ENCODE assay signal across 9 mouse cellular contexts in the genomic region with DNA sequence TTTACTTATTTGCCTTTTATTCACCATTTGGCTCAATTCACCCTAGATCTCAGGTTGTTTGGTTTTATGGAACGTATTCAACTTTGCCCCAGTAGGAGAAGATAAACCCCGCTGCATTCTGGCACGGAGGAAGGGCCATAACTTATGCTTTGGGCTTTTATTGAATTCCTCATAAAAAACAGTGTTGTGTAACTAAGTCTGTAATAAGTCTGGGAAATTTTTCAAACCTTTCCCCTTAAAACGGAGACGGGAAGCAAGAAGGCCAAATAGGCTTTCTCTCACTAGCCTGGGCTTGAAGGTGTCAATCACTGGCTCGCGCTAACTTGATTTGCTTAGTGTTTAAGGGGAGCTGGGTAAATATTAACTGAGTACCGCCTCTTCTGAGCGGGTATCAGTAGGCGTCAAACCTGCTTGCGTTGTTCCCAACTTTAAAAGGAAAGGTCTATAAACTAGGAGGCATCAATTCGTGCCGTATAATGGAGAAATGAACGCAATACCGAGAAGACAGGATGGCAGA. TPM values are rescaled to one million over a fixed set of nuclear protein-coding genes. Genes with fewer than 3 reads are reported as not detected.
DNase-seq lines count a peak whose midpoint lies in the region; ATAC-seq and TF ChIP-seq lines count a peak whose summit lies in the region.
"Had no signal": no experiment of that assay in that cellular context is flagged by ENCODE, and none has a peak within 500 bp of the region (broad histone marks: within the 10 kb centered on the region; RNA-seq: fewer than 3 reads in every experiment).

No protein-coding gene starts in this region.

- H3K27me3 ChIP-seq in kidney, postnatal 0 days (ENCODE audit: insufficient read depth, low read length), result no peaks in the 10 kb centered on the region
- H3K27me3 ChIP-seq in small intestine, adult 2 months (ENCODE audit: control insufficient read depth, insufficient read depth, low read length), result no peaks in the 10 kb centered on the region

- TF ChIP-seq CTCF in gastrocnemius, adult 2 months (IDR thresholded peaks at IDR 0.05), result no peak
- TF ChIP-seq CTCF in kidney, postnatal 0 days (IDR thresholded peaks at IDR 0.05; ENCODE audit: low read depth), result no peak
- no peak for TF ChIP-seq CTCF in small intestine, adult 2 months (IDR thresholded peaks at IDR 0.05; ENCODE audit: extremely low read depth, insufficient read length, insufficient replicate concordance, low read depth, low read length)

- peak overlapping the region; percentile 37; the same call in 1 of the 2 replicates for H3K9ac ChIP-seq in kidney, postnatal 0 days (ENCODE audit: low read depth, low read length)

- TF ChIP-seq POLR2A in small intestine, adult 2 months (IDR thresholded peaks at IDR 0.05; ENCODE audit: low read depth, low read length), result no peak

- intact Hi-C loops in gastrocnemius, adult 2 months (cut with DNase I), result loop anchor here (2.0 to 10.0 kb wide), 3 partner anchors 134 to 419 kb away; no protein-coding TSS in a partner anchor

- ATAC-seq in kidney, postnatal 0 days (replicated peaks; ENCODE audit: low FRiP score, low read depth), result no peak; the same call in 1 of the 2 replicates

- H3K27ac ChIP-seq in gastrocnemius, adult 2 months, result peak overlapping the region; percentile 57; the same call in 1 of the 2 replicates
- H3K27ac ChIP-seq in kidney, postnatal 0 days, result no peak overlapping the region
- H3K27ac ChIP-seq in small intestine, adult 2 months (ENCODE audit: insufficient read depth, low read depth, low read length), result no peak overlapping the region
- H3K27ac ChIP-seq: left cerebral cortex, adult 2 months had no signal

- H3K36me3 ChIP-seq in kidney, postnatal 0 days (ENCODE audit: insufficient read depth, low read length), result no peaks in the 10 kb centered on the region
- no peaks in the 10 kb centered on the region for H3K36me3 ChIP-seq in small intestine, adult 2 months (ENCODE audit: control insufficient read depth, insufficient read depth, low read length)

- H3K4me2 ChIP-seq in kidney, postnatal 0 days (ENCODE audit: low read length), result peak overlapping the region; percentile 58

- no peak for DNase-seq in gastrocnemius, adult 2 months
- no peak for DNase-seq in gastrocnemius, postnatal 25 days
- DNase-seq in lung, postnatal 25 days (ENCODE audit: low spot score), result peak; percentile 18
- DNase-seq in lung, postnatal 4 days, result no peak
- no peak for DNase-seq in kidney, postnatal 0 days (ENCODE audit: low spot score)
- no peak for DNase-seq in cerebellum, adult 11 months
- no peak for DNase-seq in cerebellum, adult 18-20 months

- no peaks in the 10 kb centered on the region for H3K9me3 ChIP-seq in kidney, postnatal 0 days (replicated peaks; ENCODE audit: low read length)

- WGBS in kidney, postnatal 0 days, result 29% methylated on average over 15 of the region's 15 CpGs
- 21% methylated on average over 15 of the region's 15 CpGs for WGBS in small intestine, adult 2 months

- no peaks in the 10 kb centered on the region for H3K4me1 ChIP-seq in kidney, postnatal 0 days (replicated peaks; ENCODE audit: insufficient read depth, low read length)
- no peaks in the 10 kb centered on the region for H3K4me1 ChIP-seq in small intestine, adult 2 months (ENCODE audit: control insufficient read depth, insufficient read depth, insufficient read length, low read length)

- peak overlapping the region; percentile 7; the same call in 1 of the 2 replicates for H3K4me3 ChIP-seq in gastrocnemius, adult 2 months
- H3K4me3 ChIP-seq in kidney, postnatal 0 days (replicated peaks; ENCODE audit: low read depth, low read length), result peak overlapping the region; percentile 16
- peak overlapping the region; percentile 41 for H3K4me3 ChIP-seq in small intestine, adult 2 months (ENCODE audit: low read depth, low read length)
- H3K4me3 ChIP-seq: left cerebral cortex, adult 2 months had no signal

RNA-seq across cellular contexts. Expression of a gene that starts 31.2 kb away (rescaled TPM):
- total RNA-seq in gastrocnemius, adult 2 months (2021), result not detected
- 1 to 10 TPM; 2.0 to 2.3 TPM for total RNA-seq in gastrocnemius, postnatal 25 days (2021)
- polyA plus RNA-seq in kidney, postnatal 0 days (2015; fragmentation: Nextera tagmentation; extraction: Ambion mirVana), result 230 and 245 TPM in 2 replicates
- 18.6 and 25.3 TPM in 2 replicates for polyA plus RNA-seq in small intestine, adult 2 months (2012; rRNA removed)
